Mouse (Mus musculus): ENCODE measurements around the gene Rasal2.

DNA sequence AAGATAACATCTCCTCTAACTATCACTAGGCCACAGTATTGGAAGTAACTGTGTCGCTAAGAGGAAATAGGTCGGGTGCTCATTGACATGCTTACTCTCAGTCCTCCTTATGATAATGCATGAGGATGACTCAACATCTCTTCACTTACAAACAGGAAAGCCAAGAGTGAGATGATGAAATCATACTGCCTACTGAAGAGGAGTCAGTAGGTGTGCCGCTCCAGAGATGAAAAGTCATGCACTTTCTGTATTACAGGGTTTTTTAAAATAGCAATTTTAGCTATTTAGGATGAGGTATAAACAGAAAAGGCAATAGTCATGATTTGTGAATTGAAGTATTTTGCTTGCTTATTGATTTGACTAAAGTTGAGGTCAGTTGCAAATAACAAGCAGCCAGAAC, 164.3 kb downstream of the Rasal2 start:
- TF ChIP-seq GATA1 (IDR thresholded peaks at IDR 0.05; ENCODE audit: borderline replicate concordance, low read length) (no peak), FLI1 (IDR thresholded peaks at IDR 0.05; ENCODE audit: low read length) (no peak)

Measured in megakaryocyte, embryonic 14.5 days (primary cell).